Mouse (Mus musculus) brain, embryonic 18.5 days (tissue): ENCODE measurements around the gene Lyrm1.

Experiments used
- DNase-seq: peaks from one replicate; pipeline ENCODE4 v3.0.0-alpha.2; 2012; ENCODE audit warnings: low read depth, low spot score

Lyrm1 gene

DNA sequence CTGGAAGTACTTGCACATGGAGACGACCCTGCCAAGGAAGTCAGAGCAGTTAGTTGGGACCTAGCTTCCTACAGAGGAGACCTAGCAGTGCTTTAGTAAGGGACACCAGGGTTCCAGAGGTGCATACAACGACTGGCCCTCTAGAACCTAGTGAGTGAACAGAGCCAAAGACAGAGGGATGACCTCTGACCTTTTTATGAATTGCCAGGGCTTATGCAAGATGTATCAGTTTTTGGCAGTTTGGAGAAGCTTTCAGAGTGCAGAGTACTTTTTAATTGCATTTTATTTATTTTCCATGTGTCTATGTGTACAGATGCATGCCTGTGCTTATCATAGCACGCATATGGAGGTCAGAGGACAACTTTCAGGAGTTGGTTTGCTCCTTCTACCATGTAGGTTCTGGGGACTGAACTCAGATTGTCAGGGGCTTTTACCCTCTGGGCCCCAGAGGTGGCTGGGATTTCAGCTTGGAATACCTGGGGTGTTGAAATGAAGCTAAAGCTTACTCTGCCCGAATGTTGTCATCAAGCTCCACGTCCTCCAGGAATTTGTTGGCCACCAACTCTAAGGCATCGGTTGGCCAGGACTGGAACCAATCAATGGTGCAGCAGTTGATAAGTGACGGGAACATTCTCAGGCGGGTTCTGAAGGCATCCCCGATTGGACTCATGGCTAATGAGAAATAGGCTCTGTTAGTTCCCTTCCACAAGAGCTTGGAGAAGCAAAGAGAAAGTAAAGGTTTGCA lies 70.2 kb downstream of the Lyrm1 start:
- no peak for DNase-seq

DNA sequence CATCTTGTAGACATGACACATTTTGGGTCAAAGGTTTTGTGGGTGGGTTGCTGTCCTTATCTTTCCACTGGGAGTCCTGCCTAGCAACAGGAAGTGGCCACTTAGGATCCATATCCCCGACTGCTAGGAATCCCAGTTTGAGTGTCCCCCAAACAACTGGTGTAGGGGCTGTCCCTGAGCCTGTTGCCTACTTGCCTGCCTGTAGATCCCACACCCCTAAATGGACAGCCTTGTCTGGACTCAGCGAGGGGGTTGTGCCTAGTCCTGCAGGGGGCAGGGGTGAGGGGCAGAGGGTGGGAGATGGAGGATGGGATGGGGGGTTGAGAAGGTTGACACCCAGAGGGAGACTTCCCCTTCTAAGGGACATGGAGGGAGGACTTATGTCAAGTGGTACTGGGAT lies 73.7 kb downstream of the Lyrm1 start:
- DNase-seq, result no peak

DNA sequence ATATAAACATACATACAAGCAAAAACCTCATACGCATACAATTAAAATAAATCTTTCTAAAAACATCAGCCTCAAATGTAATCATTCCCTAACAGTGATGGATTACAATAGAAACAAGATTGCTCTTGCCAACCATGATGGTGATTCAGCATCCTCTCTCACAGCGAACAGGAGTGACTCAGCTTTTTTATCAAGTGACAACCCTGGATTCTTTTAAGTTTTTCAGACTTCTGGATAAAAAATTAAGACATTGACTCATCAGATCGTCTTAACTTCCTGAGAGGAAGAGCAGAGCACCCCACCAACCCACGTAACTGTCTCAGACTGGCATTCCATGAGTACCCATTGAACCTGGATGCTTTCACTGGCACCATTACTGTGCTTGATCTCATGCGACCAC lies 78.6 kb downstream of the Lyrm1 start:
- DNase-seq, result no peak

DNA sequence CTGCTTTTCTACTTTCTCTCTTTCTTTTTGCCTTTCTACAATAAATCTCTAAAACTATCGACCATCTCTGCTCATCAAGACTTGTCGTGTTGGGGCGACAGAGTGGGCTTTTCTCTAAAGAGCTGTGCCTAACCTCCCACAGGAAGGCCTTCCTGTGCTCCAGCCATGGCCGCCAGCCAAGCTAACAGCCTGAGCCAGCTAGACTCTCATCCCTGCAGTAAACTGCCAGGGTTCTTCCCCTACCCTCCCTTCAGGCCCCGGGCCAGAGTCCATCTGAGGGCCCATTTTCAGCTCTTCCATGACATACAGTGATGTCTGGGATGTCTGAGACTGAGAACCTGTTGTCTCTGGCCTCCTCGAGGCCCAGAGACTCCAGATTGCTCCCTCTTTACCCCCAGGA lies 80.6 kb downstream of the Lyrm1 start:
- no peak for DNase-seq

DNA sequence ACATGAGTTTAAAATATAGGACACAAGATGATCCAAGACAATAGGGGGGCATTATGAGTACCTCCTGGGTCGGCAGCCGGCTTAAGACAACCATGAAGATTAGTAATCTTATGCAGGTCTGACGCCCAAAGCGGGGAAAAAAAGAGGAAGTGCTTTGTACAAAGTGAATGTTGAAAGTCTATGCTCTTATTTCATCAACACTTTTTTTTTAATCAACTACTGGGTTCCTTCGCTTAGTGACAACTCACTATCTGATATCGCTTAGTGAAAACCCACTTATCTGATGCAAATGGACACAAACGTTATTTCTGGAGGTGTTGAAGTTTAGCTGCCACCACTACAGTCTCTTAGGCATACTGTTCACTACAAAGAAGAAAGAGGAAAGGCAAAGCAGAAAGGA lies 81.9 kb downstream of the Lyrm1 start:
- no peak for DNase-seq

DNA sequence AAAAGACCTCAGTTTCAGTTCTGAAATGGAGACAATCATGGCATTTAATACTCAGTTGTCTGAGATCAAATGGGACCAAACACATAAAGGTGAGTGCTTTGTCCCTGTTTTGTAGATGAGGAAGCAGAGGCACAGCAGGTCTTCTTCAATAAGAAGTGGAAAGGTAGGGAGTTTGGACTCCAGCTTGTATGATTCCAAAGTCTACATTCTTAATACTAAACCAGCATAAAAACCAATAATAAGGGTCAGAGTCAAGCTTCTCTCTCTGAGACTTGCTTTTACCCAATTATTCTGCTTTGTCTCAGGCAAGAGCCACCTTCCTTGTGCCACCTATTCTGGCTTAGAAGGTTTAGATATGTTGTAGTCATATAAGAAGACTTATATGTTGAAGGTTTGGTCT lies 82.9 kb downstream of the Lyrm1 start:
- DNase-seq, result no peak

DNA sequence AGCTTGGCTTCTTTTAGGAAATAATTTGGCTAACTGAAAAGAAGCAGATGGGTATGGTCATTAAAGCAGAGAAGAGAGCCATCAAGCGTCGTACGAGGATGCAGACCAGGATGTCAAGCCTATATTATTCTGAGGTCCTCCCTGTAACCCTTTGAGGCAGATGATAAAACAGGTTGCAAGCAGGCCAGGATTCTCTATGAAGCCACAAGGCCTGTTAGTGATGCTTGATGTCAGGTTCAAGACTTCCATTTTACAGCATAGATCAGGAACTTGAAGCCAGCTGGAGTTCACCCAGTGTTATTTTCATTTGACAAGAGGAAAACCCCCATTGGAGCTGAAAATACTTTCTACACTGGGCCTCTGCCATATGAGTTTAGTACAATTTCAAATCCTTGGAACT lies 84.5 kb downstream of the Lyrm1 start:
- peak; percentile 6 for DNase-seq

DNA sequence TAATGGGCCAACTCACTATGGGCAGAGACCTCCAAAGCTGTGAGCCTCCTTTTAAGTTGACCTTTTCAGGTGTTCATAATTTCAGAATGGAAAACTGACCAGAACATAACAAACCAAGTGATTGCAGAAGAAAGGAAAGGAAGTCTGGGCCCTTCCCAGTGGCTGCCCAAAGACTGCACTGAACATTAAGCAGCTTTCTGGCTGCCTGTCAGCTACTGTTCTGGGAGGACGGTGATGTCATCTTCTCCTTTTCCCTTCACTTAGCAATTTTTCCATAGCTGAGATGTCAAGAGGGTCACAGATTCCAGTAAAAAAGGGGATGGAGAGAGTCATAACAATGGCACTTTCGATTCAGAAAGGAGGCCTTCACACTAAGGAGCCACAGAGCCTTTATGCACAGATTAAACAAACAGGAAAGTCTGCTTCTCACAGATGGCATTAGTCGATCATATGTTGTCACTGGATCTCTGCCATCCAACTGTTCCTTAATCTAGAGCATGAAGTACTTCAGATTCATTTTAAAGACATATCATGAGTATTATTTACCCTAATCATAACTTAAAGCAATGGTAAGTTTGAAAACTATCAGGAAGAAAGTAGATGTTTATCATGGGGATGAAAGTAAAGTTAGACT lies 89.7 kb downstream of the Lyrm1 start:
- no peak for DNase-seq

DNA sequence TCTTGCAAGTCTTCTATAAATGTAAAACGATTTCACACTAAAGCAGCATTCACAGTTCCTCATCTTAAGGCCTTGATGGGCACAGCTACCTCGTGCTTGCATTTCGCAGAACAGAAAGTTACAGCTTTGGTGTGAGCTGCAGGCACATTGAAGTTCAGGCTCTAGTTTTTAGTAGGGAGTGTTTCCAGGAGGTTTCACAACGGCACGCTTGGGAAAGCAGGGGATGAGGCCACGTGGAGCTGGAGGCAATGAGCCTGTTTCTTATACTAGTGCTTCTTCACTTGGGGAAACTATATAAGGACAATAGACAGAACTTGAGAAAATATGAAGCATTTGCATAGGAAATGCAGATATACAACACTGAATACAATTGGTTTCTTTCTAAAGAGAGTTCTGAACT lies 101.4 kb downstream of the Lyrm1 start:
- DNase-seq, result no peak
